Mouse (Mus musculus): ENCODE data around the gene Tmem101.
A peak's percentile ranks its signal among the peaks of the same experiment; 100 is the strongest.

The Tmem101 gene

GRCm38 (mm10) chr11:102147213-102147989, 8.8 kb downstream of the Tmem101 start:
- peak; percentile 52 for DNase-seq (ENCODE audit: low spot score)

GRCm38 (mm10) chr11:102146531-102146930, 9.7 kb downstream of the Tmem101 start:
- peak; percentile 51 for DNase-seq (ENCODE audit: low spot score)

DNA sequence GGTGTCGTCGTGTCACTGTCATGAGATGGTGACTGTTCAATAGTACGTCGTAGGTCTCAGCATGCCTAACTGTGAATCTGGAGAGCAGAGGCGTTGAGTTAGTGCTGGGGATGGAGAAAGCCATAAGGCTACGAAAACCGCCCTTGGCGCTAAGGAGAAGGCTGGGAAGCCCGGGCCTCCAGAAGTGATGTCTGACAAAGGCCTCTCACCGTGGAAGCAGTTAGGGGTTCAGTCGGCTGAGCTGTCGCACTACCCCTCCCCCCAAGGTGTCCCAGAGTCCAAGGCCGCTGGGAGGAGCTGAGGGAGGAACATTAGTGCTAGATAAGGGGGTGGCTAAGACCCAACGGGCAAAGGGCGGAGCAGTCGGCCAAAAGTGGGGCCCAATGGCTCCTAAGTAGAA, 10.2 kb downstream of the Tmem101 start:
- peak; percentile 74 for DNase-seq (ENCODE audit: low spot score)

GRCm38 (mm10) chr11:102145471-102146001, 10.7 kb downstream of the Tmem101 start, which contains the start of gene Nags:
Gene Nags, plus strand, starts transcription at chr11:102145513.
- peak; percentile 70 for DNase-seq (ENCODE audit: low spot score)

- DNase-seq (ENCODE audit: low spot score) = no peak
Measured at GRCm38 (mm10) chr11:102144957-102145470, 11.2 kb downstream of the Tmem101 start.

- DNase-seq (ENCODE audit: low spot score) = no peak
Measured at GRCm38 (mm10) chr11:102142355-102142754, 13.8 kb downstream of the Tmem101 start.

GRCm38 (mm10) chr11:102140508-102140907, 15.7 kb downstream of the Tmem101 start:
- peak; percentile 74 for DNase-seq (ENCODE audit: low spot score)

DNA sequence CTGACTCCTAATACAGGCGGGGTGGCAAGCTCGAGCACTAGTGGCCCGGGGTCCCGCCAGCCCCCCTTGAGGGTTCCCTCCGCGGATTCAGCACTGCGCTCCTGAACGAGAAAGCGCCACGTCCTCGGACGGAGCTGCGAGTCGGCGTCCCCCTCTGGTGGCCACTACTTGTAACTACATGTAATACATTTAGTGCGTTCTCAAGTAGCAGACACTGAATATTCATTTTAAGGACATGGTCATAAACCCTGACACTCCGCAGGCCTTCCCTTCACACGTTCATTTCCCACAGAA, 17.8 kb downstream of the Tmem101 start:
- peak; percentile 80 for DNase-seq (ENCODE audit: low spot score)

DNA sequence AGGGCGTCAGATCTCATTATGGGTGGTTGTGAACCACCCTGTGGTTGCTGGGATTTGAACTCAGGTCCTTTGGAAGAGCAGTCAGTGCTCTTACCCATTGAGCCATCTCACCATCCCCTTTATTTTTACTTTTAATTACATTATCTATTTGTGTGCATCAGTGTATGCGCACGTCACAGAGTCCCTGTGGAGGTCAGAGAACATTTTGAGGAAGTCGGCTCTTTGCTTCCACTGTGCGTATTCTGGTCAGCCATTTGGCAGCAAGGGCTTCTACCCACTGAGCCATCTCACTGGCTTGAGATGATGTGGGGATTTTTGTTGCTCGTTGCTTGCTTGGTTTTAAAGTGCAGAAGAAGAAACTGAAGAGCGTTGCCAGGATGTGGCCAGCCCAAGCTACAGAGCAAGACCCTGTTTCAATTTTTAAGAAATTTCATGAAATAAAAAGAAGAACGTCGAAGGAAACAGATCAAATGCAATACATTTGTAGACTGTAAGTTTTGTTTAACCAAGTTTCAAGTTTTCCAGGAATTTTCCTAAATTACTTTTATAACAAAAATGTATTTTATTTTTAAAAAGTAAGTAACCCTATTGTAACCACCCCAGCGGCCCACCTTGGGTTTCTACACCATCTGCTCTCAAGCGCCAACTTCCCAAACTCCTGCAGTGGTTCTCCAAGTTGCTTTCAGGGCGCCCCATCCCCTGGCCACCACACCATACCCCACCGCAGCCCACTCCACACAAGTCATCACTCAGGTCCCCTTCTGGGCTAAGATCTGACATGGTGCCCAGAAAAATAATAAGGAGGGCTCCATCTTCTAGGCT, 18.4 kb downstream of the Tmem101 start:
- no peak for DNase-seq (ENCODE audit: low spot score)

DNA sequence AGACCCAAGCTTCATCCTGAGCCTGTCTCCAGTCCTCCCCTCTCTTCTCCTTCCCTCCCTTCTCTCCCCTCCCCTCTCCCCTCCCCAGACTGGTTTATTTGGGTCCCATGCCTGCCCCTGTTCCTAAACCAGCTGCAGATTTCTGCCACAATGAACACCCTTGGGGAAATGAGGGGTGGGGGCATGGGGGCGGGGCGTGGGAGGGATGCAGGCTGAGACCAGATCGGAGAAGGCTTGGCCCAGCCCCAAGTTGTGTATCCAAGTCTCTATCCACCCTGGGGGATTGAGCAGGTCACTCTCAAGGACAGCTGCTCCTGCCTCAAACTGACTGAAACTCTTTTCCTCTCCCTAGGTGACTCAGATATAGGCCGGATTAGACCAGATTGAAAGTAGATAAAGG, 21.7 kb downstream of the Tmem101 start:
- no peak for DNase-seq (ENCODE audit: low spot score)

DNA sequence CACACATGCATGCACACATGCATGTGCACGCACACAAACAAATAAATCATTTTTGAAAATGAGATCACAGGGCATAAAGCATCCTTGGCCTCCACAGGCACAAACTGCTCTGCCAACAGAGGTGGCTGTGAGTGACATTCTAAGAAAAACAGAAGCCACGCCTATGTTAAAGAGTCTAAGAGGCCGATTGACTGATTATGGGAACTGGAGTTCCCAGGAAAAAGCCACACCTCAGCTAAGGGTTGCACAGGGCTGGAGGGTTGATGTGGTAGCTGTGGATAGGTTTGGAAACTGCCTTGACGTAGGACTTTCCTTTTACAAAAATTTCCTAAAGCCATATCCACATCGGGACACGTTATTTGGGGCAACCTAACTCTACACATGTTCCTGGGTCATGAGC, 38.8 kb downstream of the Tmem101 start:
- DNase-seq (ENCODE audit: low spot score) = no peak

GRCm38 (mm10) chr11:102116241-102116640, 40.0 kb downstream of the Tmem101 start:
- DNase-seq (ENCODE audit: low spot score) = no peak

- DNase-seq (ENCODE audit: low spot score) = no peak
Measured at GRCm38 (mm10) chr11:102111576-102111975, 44.6 kb downstream of the Tmem101 start.

- DNase-seq (ENCODE audit: low spot score) = no peak
Measured at GRCm38 (mm10) chr11:102107732-102108131, 48.5 kb downstream of the Tmem101 start, which contains the start of gene Pyy. Gene Pyy, minus strand, starts transcription at chr11:102107832.

GRCm38 (mm10) chr11:102106911-102107310, 49.3 kb downstream of the Tmem101 start:
- DNase-seq (ENCODE audit: low spot score) = no peak

All from testis, postnatal 10 days (tissue).